Mouse (Mus musculus) lung, adult 10 weeks (tissue): ENCODE data around the gene Olfr10. TPM values are rescaled to one million over a fixed set of nuclear protein-coding genes. Genes with fewer than 3 reads are reported as not detected.

Experiments
- polyA plus RNA-seq: library from polyadenylated mRNA; stranded (reverse); fragments of 350-450 nt; fragmentation: Illumina TruSeq; extraction: RNeasy Lipid Tissue Mini Kit (QIAGEN cat#74804); gene quantifications from one replicate; pipeline ENCODE4 v1.2.3, GENCODE M21; 2014; ENCODE audit warnings: low read depth, low replicate concordance; ENCODE audit not compliant: insufficient read depth

The Olfr10 gene
- polyA plus RNA-seq: not detected

GRCm38 (mm10) chr11:49304441-49304840, at the start of gene Olfr10:
TSS of gene Olfr10 (plus strand) at chr11:49304741.

GRCm38 (mm10) chr11:49278222-49278621, 26.3 kb upstream of the Olfr10 start, which contains the start of gene Olfr1393:
TSS of gene Olfr1393 (plus strand) at chr11:49278304.

GRCm38 (mm10) chr11:49284982-49285381, 19.6 kb upstream of the Olfr10 start, which contains the start of gene Olfr1392:
TSS of gene Olfr1392 (plus strand) at chr11:49285282.

GRCm38 (mm10) chr11:49322442-49322841, 17.9 kb downstream of the Olfr10 start, which contains the start of gene Olfr1391:
TSS of gene Olfr1391 (plus strand) at chr11:49322742.

GRCm38 (mm10) chr11:49334888-49335287, 30.3 kb downstream of the Olfr10 start, which contains the start of gene Olfr1390:
TSS of gene Olfr1390 (plus strand) at chr11:49335188.

Other genes with a start within 250 kb of the Olfr10 start
- 23.2 TPM for gene Tgtp2, start 240.5 kb upstream of the Olfr10 start, polyA plus RNA-seq
- 39.1 TPM for gene Ifi47, start 228.2 kb upstream of the Olfr10 start, polyA plus RNA-seq
- not detected for gene Olfr1396, start 189.9 kb upstream of the Olfr10 start, polyA plus RNA-seq
- not detected for gene Olfr1395, start 162.5 kb upstream of the Olfr10 start, polyA plus RNA-seq
- not detected for gene Olfr1394, start 150.4 kb upstream of the Olfr10 start, polyA plus RNA-seq
- gene Btnl9, start 117.6 kb upstream of the Olfr10 start, polyA plus RNA-seq: 0.89 TPM
- 10.9 TPM for gene Zfp62, start 101.4 kb upstream of the Olfr10 start, polyA plus RNA-seq
- gene Mgat1, start 60.5 kb upstream of the Olfr10 start, polyA plus RNA-seq: 66.7 TPM
- not detected for gene Olfr1393, start 26.4 kb upstream of the Olfr10 start, polyA plus RNA-seq
- not detected for gene Olfr1392, start 19.5 kb upstream of the Olfr10 start, polyA plus RNA-seq
- gene Olfr1391, start 18.0 kb downstream of the Olfr10 start, polyA plus RNA-seq: not detected
- not detected for gene Olfr1390, start 30.4 kb downstream of the Olfr10 start, polyA plus RNA-seq
- not detected for gene Olfr1389, start 118.3 kb downstream of the Olfr10 start, polyA plus RNA-seq
- not detected for gene Olfr1388, start 131.9 kb downstream of the Olfr10 start, polyA plus RNA-seq
- gene Olfr1387, start 150.6 kb downstream of the Olfr10 start, polyA plus RNA-seq: not detected
- gene Olfr1386, start 160.3 kb downstream of the Olfr10 start, polyA plus RNA-seq: not detected
- not detected for gene Olfr1385, start 184.3 kb downstream of the Olfr10 start, polyA plus RNA-seq
- gene Olfr1384, start 202.0 kb downstream of the Olfr10 start, polyA plus RNA-seq: not detected
- gene Olfr1383, start 214.9 kb downstream of the Olfr10 start, polyA plus RNA-seq: not detected
- not detected for gene Olfr1382, start 223.5 kb downstream of the Olfr10 start, polyA plus RNA-seq
- gene Olfr1381, start 238.7 kb downstream of the Olfr10 start, polyA plus RNA-seq: not detected